Mouse (Mus musculus) left cerebral cortex, postnatal 36 days (tissue): ENCODE measurements around the gene Srpk1. TPM values are rescaled to one million over a fixed set of nuclear protein-coding genes. Genes with fewer than 3 reads are reported as not detected.
"Not testable (repeated sequence)": the region's sequence is repeated elsewhere in the genome, so short reads cannot be mapped to it uniquely, and the experiment has no call there.

Experiments
- DNase-seq, 2 experiments: peaks; one replicate each; pipeline ENCODE4 v3.0.0; 2021 to 2022; ENCODE audit warnings: low spot score in 2 of 2, mixed read lengths in 1 of 2
- intact Hi-C: fragments of 180-260 bp; cut with DNase I; formaldehyde crosslinking; loops from one replicate; pipeline ENCODE4 v1.15.1; 2025
- microRNA-seq: library from miRNA; unstranded; fragments of <30 nt; microRNA quantifications from one replicate; pipeline ENCODE4 v1.2.0, GENCODE M21; 2022
- total RNA-seq, 2 experiments: library from RNA; stranded (reverse); gene quantifications; 2 replicates each; pipeline ENCODE4 v1.2.3; 2021

Srpk1 gene
- total RNA-seq, 2 experiments from 2014 or later = 90.2 to 106 TPM

DNA sequence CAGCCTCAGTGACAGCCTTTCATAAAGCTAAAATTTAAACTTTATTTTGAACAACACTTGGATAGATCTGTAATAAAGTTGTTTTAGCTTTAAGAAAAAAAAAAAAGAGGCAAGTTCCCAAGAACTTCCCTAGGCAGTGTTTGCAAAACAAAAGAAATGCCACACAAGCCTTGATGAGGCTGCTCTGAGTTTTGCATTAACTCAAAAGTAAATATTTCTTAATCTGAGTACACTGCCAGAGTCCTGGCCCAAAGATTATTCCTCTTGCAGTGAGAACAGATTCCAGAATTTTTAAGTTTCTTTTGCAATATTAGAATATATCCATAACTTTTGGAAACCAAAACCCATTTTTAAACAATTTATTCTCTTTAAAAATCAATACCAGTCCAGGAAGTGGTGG, 57.3 kb downstream of the Srpk1 start:
- DNase-seq = no peak
- intact Hi-C loops = no loop called here

DNA sequence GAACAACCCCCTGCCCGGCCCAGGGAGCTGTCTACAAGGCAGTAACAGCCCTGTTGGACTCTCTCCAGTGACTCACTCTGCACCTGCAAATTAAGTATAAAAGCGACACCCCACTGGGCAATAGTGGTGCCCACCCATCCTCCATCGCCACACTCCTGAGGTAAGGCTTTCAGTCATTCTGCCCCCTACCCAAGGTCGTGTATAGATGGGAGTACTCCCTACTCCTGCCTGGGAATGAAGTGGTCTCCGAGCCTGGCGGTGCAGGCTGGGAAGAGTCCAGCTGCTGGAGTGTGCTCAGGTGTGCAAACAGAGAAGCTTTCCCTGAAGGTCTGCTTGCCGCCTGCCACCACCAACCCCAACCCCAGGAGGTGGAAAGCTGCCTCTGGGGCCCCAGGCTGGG, 60.9 kb downstream of the Srpk1 start:
- no peak for DNase-seq
- intact Hi-C loops = no loop called here

DNA sequence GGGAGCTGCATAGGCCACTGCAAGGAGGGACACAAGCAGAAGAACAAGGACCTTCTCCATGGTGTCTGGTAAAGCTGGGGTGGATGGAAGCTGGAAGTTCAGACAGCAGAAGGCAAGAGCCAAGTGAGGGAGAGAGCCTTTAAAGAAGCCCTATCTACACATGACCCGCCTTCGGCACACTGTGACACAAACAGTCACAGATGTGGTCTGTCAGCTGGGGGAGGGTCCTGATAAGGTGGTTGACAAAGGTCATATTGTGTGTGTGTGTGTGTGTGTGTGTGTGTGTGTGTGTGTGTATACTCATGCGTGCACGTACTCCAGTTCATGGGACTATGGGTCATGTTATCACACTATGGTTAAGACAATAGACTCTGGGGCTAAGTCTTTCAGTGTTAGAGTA, 61.9 kb downstream of the Srpk1 start, which contains the start of gene Clps:
Clps (minus strand) TSS at position 169 of the 400 bp plus-strand sequence.
- no peak for DNase-seq
- intact Hi-C loops = no loop called here

DNA sequence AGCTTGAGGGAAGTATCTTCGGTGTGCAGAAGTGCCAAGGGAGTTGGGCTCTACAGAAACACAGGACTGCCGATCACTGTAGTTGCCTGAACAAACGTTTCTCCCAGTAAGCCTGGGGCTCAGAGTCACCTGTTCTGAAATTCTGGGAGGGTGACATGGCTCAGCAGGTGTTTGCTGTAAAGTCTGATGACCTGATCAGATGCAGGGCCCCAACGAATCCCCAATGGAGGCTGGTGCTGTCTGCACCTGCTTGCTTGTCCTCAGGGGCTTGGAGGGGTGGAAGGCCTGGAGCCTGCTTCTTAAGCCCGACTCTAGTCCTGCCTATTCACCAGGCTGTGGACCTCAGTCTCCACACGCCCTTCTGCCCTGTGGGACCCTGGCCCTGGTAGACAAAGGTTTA, 64.7 kb downstream of the Srpk1 start:
- intact Hi-C loops = no loop called here
- no peak for DNase-seq

DNA sequence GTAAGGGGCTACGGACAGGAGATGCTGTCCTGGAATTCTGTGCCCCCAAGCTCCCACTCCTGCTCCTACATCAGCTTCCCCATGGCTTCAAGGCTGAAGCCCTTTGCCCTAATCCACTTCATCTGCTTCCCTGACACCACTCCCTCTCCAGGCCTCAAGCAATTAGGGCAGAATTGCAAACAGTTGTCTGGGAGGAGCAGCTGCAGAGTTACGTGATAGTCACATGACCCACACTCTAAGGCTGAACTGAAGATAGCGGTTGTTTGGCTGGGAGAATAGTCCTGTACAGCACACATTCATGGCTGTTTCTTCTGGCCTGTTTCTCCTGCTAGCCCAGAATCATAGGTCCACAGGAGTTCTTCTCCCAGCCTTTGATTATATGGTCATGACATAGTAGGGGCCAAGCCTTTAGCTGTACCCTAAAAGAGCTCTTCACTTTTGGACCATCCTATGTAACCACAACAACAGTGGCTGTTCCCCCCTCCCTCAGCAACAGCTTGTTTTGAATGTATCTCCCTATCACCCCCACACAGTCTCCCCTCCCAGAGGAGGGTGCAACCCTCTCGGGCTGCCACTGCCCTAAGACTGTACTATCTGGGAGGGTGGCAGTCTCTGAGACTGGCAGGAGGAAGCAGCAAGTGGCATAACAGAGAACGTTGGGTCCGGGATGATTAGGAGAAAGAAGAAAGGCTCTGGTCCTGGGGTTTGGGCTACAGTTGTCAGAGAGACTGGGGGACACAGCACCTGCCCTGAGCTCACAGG, 65.7 kb downstream of the Srpk1 start:
- intact Hi-C loops = no loop called here
- DNase-seq = no peak

DNA sequence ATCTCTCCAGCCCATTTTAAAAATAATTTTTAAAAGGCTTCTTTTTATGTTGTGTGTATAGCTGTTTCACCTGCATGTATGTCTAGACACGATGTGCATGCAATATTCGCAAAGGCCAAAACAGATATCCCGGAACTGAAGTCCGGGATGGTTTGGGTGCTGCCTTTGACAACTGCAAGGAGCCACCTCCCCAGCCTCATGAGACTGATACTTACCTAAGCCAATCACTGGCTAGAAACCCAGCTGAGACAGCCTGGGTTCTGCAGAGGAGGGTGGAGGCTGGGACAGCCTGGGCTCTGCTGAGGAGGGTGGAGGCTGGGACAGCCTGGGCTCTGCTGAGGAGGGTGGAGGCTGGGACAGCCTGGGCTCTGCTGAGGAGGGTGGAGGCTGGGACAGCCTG, 68.5 kb downstream of the Srpk1 start:
- DNase-seq, intact Hi-C loops: not testable (repeated sequence)

DNA sequence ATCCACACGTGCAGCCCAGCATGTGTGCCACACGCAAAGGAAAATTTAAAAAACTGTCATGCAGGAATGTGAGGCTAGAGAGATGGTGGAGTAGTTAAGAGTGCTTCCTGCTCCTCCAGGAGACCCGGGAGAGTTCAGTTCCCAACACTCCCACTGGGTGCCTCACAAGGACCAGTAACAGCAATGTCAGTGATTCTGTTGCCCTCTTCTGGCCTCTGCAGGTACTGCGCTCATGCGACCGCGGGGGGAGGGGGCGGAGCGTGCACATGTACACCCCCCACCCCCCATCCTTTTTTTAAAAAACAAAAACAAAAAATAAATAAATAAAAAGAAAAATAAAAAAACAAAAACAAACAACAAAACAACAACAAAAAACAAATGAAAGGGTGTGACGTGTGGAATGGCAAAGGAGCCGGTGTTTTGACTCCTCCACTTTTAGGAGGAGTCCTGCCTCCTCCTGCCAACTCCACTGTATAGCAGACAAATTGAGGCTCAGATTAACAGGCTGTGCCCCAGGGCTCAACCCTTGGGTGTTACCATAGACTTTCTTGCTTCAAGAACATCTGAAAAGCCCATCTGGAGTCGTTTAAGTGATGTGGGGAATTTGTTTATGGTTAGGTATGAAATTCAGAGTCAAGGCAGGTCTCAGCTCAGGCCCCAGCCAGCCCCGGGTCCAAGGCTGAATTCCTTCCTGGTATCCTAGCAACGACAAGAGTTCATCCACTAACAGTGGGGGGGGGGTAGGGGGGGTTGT, 69.3 kb downstream of the Srpk1 start:
- DNase-seq = peak; percentile 54
- intact Hi-C loops = no loop called here

DNA sequence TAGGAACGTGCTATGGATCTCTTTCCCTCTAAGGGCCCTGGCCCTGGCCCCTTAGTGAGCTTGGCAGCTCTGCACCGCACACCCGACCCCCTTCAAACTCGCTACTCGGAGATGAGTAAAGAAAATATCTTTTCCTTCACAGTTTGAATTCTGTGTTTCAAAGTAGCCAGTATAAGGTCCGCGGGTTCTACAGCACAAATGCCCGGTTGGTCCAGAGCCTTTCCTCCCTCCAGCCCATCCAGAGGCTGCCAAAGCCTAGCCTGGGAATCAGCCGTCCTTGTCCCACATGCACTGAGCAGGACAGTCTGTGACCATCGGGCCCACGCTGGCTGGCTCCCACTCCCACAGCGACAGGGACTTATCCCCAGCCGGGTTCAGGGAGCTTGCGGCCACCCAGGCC, 73.4 kb downstream of the Srpk1 start, which contains the start of gene Clpsl2:
Clpsl2 (plus strand) TSS at position 301 of the 400 bp plus-strand sequence.
- DNase-seq = no peak
- intact Hi-C loops = no loop called here

DNA sequence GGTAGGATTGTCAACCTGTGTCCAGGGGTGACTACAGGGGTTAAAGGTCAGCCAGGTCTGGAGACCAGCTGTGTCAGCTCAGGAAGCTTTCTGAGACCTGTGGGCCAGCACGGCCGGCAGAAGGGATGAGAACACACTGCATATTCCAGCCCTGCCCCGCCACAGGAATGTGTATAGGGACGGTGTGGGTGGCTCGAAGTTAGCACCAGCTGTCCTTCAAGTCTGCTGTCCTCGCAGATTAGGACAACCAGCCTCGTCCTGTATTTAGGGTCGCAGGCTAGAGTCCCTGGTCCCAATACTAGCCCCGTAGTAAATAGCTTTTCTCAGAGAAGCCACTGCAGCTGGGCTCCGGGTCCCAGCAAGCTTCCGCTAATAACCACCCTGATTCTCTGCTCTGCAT, 74.0 kb downstream of the Srpk1 start:
- no peak for DNase-seq
- intact Hi-C loops = no loop called here

DNA sequence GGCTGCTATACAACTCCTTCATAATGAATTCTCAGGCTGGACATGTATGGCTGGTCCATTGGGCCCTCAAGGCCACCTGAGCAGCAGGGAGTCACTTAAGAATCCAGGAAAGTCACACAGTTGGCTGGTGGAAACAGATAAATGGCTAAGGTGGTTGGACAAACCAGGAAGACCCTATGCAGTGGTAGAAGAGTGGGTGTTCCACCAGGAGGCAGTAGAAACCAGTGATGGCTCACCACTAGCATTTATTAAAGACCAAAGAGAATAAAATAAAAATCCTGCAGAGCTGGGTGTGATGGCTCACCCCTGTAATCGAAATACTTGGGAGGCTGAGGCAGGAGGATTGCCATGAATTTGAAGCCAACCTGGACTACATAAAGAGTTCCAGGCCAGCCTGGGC, 75.6 kb downstream of the Srpk1 start:
- no peak for DNase-seq
- intact Hi-C loops = no loop called here

DNA sequence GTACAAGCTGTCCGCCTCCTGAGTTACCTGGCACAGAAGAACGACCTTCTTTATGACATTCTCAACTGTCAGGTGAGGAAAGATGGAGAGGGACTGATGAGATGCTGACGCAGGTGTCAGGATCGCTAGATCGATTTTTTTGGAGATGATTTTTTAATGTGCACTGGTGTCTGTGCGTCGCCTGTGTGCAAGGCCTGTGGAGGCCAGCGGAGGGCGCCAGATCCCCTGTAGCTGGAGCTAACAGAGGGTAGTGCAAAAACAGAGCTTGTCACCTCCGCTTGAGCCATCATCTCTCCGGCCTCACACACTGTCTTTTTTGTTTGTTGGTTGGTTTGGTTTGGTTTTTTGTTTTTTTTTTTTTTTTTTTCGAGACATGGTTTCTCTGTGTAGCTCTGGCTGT, 84.6 kb downstream of the Srpk1 start:
- intact Hi-C loops = no loop called here
- DNase-seq = no peak

Small RNA genes lying within 50 kb of the gene (microRNA-seq; reads per million reads assigned to microRNA genes)
- not detected for gene Mir6969

Other genes starting within 250 kb of the Srpk1 start
- gene Fkbp5, start 105.2 kb downstream of the Srpk1 start, total RNA-seq = 10 to 100 TPM; 40.4 to 69.3 TPM
- not detected for gene Armc12, start 91.9 kb downstream of the Srpk1 start, total RNA-seq
- not detected for gene Clpsl2, start 73.3 kb downstream of the Srpk1 start, total RNA-seq
- gene Clps, start 61.9 kb downstream of the Srpk1 start, total RNA-seq = not detected
- gene Lhfpl5, start 47.1 kb downstream of the Srpk1 start, total RNA-seq = 1 to 10 TPM; 3.1 to 3.2 TPM
- gene Slc26a8, start 67.5 kb upstream of the Srpk1 start, total RNA-seq = 10 to 100 TPM in 1 of 2 experiments, 1 to 10 TPM in 1; 6.9 to 10.8 TPM
- gene Mapk14, start 68.6 kb upstream of the Srpk1 start, total RNA-seq = 10 to 100 TPM; 86.6 to 86.8 TPM
- gene AC170998.1, start 103.4 kb upstream of the Srpk1 start, total RNA-seq = 1 to 10 TPM; 2.2 to 3.6 TPM
- 1 to 10 TPM; 1.1 to 1.5 TPM for gene Mapk13, start 146.6 kb upstream of the Srpk1 start, total RNA-seq
- 10 to 100 TPM; 44.2 to 54.7 TPM for gene Brpf3, start 178.4 kb upstream of the Srpk1 start, total RNA-seq
- gene Pnpla1, start 235.7 kb upstream of the Srpk1 start, total RNA-seq = 1 to 10 TPM in 1 of 2 experiments, under 1 TPM in 1; 0.66 to 1.4 TPM